Mouse (Mus musculus) heart, adult 2 months (tissue): Measurements from ENCODE around the gene Atp11a.

Experiments used
- CTCF ChIP-seq: fragments of 200-600 bp; IDR thresholded peaks from 2 replicates; pipeline ENCODE4 v1.8.1; 2022; ENCODE audit warnings: antibody characterized with exemption, mild to moderate bottlenecking, moderate library complexity
- EP300 ChIP-seq: fragments of 200-500 bp; IDR thresholded peaks from 2 replicates; pipeline ENCODE4 v1.6.1; 2011; ENCODE audit warnings: low read depth, low read length, control low read depth; ENCODE audit not compliant: insufficient read depth
- POLR2A ChIP-seq: fragments of 200-500 bp; IDR thresholded peaks from 2 replicates; pipeline ENCODE4 v1.6.1; 2011; ENCODE audit warnings: mild to moderate bottlenecking, low read depth, low read length, control low read depth; ENCODE audit not compliant: insufficient read depth

- no peak for TF ChIP-seq CTCF
- TF ChIP-seq EP300, result no peak
- no peak for TF ChIP-seq POLR2A
Observed at GRCm38 (mm10) chr8:12869661-12870060, 112.8 kb downstream of the Atp11a start.
